Mouse (Mus musculus): ENCODE results near the gene Ece1. TPM values are rescaled to one million over a fixed set of nuclear protein-coding genes. Genes with fewer than 3 reads are reported as not detected.

The Ece1 gene
- total and polyA plus RNA-seq, 3 experiments, result 25.3 to 43.8 TPM; not detected in 1

- Histone ChIP-seq H3K4me1 (ENCODE audit: control insufficient read depth in 1 of 2, insufficient read depth in 2 of 2, low read length in 2 of 2) (peaks cover 2 to 8% of the 10 kb centered on the region in 2 experiments; a peak in 2 of 4 replicates), H3K27me3 (ENCODE audit: control insufficient read depth in 1 of 2, insufficient read depth in 2 of 2, low read length in 2 of 2) (no peaks in the 10 kb centered on the region), H3K27ac (ENCODE audit: control insufficient read depth, low read depth, low read length) (no peak overlapping the region), H3K9ac (ENCODE audit: control insufficient read depth, low read depth, low read length, poor library complexity, severe bottlenecking) (no peak overlapping the region), H3K79me2 (ENCODE audit: control insufficient read depth, insufficient read depth, low read length, poor library complexity) (no peaks in the 10 kb centered on the region), H3K9me3 (replicated peaks; ENCODE audit: insufficient read depth, low read length) (no peaks in the 10 kb centered on the region), H3K36me3 (ENCODE audit: control insufficient read depth in 1 of 2, insufficient read depth in 2 of 2, low read length in 2 of 2) (peaks cover 0 to 1% of the 10 kb centered on the region in 2 experiments; a peak in 1 of 4 replicates), H3K4me3 (ENCODE audit: control insufficient read depth in 1 of 2, insufficient read depth in 1 of 2, low read depth in 2 of 2, low read length in 2 of 2) (no peak overlapping the region)
- DNase-seq (ENCODE audit: low read depth, low spot score), result no peak
- no peak for TF ChIP-seq MXI1 (IDR thresholded peaks at IDR 0.05; ENCODE audit: low read depth, low read length)
Measured at GRCm38 (mm10) chr4:137962643-137963350, 100.8 kb downstream of the Ece1 start.

- no peak for DNase-seq (ENCODE audit: low read depth, low spot score)
- no peak for TF ChIP-seq MAFK (IDR thresholded peaks at IDR 0.05; ENCODE audit: borderline replicate concordance, low read depth, low read length)
- TF ChIP-seq ZNF384 (IDR thresholded peaks at IDR 0.05; ENCODE audit: low read depth, low read length), result no peak
- no peak for TF ChIP-seq E2F4 (IDR thresholded peaks at IDR 0.05; ENCODE audit: borderline replicate concordance, low read depth, low read length)
- no peak for TF ChIP-seq HCFC1 (IDR thresholded peaks at IDR 0.05; ENCODE audit: low read depth, low read length)
- no peak for TF ChIP-seq USF2 (IDR thresholded peaks at IDR 0.05; ENCODE audit: borderline replicate concordance in 1 of 2, insufficient read depth in 1 of 2, low read depth in 1 of 2, low read length in 2 of 2)
- no peak for TF ChIP-seq TCF12 (IDR thresholded peaks at IDR 0.05; ENCODE audit: low read depth, low read length)
- TF ChIP-seq ZMIZ1 (IDR thresholded peaks at IDR 0.05; ENCODE audit: low read depth, low read length), result no peak
- TF ChIP-seq MEF2A (IDR thresholded peaks at IDR 0.05; ENCODE audit: extremely low read depth, insufficient replicate concordance, low read depth, low read length, poor library complexity, severe bottlenecking), result no peak
- TF ChIP-seq ETS1 (IDR thresholded peaks at IDR 0.05; ENCODE audit: low read depth, low read length), result no peak
- no peak for TF ChIP-seq USF1 (IDR thresholded peaks at IDR 0.05; ENCODE audit: low read depth, low read length)
- TF ChIP-seq JUND (IDR thresholded peaks at IDR 0.05; ENCODE audit: low read depth, low read length), result no peak
- no peak for TF ChIP-seq ZC3H11A (IDR thresholded peaks at IDR 0.05; ENCODE audit: low read depth, low read length)
- Histone ChIP-seq H3K27me3 (ENCODE audit: control insufficient read depth in 1 of 2, insufficient read depth in 2 of 2, low read length in 2 of 2) (no peaks in the 10 kb centered on the region), H3K9me3 (replicated peaks; ENCODE audit: insufficient read depth, low read length) (no peaks in the 10 kb centered on the region), H3K9ac (ENCODE audit: control insufficient read depth, low read depth, low read length, poor library complexity, severe bottlenecking) (no peak overlapping the region), H3K36me3 (ENCODE audit: control insufficient read depth in 1 of 2, insufficient read depth in 2 of 2, low read length in 2 of 2) (peaks cover 0 to 1% of the 10 kb centered on the region in 2 experiments; a peak in 1 of 4 replicates), H3K79me2 (ENCODE audit: control insufficient read depth, insufficient read depth, low read length, poor library complexity) (no peaks in the 10 kb centered on the region), H3K4me3 (ENCODE audit: control insufficient read depth in 1 of 2, insufficient read depth in 1 of 2, low read depth in 2 of 2, low read length in 2 of 2) (no peak overlapping the region), H3K4me1 (ENCODE audit: control insufficient read depth in 1 of 2, insufficient read depth in 2 of 2, low read length in 2 of 2) (peaks cover 2 to 8% of the 10 kb centered on the region in 2 experiments; a peak in 2 of 4 replicates), H3K27ac (ENCODE audit: control insufficient read depth, low read depth, low read length) (no peak overlapping the region)
Measured at GRCm38 (mm10) chr4:137963431-137963830, 101.4 kb downstream of the Ece1 start.
